Mouse (Mus musculus) NIH3T3 (cell line): Measurements from ENCODE around the gene Scube2.

Source experiments
- DNase-seq: peaks from one replicate; pipeline ENCODE4 v3.0.0-alpha.2; 2012; ENCODE audit warnings: low read depth

The Scube2 gene

DNA sequence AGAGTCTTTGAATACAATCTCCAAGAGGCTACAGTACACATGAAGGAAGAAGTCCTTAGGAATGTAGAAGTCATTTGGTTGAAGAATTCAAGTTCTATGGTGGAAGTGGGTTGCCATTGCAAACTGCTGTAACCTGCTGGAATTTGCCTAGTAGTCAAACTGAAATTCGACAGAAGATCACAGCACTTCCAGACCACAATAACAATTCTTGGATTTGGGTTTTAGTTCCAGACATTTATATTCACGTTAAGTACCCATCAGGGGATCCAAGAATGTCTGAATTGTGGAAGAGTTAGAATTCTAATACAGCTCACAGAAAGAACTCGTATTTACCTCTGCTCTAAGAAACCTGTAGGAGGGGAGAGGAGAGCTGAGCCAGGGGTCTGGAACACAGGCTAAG is 14.9 kb downstream of the Scube2 start:
- DNase-seq = no peak

DNA sequence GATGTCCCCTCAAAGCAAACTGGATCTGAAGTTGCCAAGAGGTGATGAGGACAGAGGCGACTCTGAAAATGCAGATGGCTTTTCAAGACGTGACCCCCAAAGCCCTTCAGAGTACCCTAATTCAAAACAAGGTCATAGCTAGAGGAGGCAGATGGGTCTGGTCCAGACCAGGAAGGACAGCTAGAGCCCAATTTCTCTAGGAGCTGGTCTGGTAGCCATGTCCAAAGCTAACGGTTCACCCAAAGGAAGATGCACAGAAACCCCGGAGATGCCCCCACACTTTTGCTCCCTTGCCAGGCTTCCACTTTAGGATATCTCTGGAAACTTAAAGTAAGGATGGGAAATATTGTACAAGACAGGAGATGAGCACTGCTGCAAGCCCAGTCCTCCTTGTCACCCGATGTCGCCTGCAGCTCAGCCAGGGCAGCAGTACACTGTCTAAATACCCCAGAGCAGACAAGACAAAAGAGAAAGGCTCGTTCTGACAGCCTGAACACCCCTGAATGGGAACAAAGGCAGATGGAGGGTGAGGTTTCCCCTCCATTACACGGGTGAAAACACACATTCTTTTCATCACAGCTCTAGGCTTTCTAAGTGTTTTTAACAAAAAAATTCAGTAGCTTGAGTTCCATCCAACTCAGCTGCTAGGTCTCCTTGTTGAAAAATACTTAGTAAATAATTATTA is 15.6 kb downstream of the Scube2 start:
- no peak for DNase-seq

DNA sequence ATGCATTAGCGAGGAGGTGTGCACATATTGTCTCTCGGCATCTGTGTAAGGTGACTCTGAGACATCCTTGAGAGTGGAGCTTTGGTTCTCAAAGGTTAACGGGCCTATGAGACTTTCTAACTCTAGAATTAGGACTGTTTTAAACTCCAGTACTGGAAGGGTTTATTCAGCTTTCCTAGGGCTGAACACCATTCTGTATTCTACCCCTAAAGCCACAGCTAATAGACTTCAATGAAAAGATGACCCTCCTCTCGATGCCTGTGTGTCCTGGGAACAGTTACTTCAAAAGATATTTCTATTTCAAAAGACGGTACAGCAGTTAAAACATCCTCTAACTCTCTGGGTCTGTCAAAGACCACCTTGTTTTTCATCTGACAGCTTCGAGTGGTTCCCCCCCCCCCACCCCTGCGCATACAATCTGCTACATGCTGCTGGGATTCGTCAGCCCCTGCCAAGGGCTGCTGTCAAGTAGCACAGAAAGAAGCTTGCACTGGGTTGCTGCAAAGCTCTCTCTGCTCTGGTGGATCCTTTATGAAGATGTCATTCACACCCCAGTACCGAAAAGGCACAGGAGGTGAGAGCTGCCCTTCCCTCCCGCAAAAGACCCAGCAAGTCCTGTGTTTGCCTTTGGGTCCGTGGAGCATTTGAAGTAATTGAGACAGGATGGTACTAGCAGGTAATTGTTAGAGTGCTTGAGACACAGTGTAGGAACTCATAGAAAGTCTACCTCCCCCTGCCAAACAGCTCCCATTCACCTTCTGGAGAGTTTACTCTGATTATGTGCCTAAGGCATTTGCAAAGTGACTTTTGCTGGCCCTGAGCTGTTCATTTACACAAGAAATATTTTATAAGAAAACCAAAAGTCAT is 16.4 kb downstream of the Scube2 start:
- DNase-seq = no peak

DNA sequence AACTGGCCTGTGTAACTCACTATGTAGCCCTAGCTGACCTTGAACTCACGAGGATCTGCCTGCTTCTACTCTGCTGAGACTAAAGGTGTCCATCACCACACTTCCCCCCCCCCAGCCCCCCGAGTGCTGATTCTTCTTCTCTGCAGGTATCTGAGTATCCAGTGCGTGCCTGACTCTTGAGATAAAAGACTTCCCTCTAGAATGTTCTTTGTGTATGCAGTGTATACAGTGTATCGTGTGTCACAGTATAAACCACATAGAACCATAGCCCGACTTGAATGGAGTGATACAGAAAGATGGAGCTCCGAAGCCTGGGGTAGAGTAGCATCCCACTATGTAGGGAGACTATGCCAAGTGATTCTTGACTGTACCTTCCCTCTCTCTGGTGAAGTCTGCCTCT is 21.4 kb downstream of the Scube2 start:
- DNase-seq = no peak

DNA sequence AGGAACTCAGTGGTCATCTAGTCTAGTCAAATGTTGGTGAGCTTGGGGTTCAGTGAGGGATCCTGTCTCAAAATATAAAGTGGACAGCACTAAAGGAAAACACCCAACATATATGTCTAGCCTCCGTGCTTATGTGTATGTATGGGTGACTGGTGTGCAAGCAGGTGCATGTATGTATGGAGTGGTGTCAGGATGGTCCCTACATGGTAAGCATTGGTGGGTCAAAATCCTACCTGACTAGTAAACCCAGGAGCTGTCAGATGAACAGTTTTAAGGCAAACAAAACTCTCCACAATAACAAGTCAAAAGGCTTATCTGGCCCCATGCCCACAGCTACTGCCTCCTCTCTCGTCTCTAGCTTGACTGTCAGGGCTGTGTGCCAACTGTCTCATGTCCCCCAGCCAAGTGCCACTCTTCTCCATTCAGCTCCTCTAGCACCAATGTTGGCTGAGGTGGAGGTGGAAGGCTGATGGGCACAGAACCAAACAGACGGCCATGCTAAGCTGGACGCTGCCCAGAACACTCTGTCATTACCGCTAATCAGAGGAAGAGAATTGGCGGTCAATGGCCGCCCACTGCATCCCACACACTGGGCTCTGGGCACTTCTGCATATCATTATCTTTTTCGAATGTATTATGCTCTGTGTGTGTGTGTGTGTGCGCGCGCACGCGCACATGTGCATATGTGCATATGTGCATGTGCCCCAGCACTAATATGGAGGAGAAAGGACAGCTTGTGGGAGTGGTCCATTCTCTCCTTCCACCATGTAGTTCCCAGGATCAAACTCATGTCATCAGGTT is 23.7 kb downstream of the Scube2 start:
- no peak for DNase-seq

DNA sequence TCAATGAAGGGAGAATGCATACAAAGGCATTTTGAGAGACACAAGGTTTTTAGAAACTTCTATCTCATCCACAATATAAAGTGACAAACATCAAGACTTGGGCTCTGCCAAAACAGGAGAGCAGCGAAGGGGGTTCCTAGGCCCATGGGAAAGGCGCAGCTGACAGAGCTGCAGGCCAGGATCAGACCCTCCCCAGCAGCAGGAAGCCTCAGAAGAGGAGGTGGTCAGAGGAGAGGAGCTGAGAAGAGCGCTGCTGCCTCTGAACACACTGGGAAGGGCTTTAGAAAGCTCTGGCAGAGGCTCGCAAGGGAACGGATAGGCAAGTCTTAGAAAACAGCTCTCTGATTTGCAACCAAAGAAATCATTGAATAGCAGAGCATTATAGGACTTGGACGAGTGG is 24.4 kb downstream of the Scube2 start:
- no peak for DNase-seq

DNA sequence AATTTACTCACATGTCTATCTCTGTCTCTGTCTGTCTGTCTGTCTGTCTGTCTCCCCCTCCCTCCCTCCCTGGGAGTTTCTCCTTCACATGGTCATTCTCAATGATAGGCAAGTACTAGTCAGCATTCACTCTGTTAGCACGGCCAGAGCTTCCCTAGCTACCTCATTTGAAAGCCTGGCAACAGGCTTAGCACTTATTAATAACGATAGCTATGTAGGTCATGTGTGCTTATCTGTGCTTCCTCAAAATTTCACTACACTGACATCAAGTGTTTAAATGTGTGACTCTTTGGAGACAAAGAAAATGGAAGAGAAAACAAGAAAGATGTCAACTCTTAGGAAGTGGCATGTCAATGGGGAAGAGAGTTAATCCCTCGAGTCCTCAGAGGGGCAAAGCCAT is 26.9 kb downstream of the Scube2 start:
- DNase-seq = no peak

DNA sequence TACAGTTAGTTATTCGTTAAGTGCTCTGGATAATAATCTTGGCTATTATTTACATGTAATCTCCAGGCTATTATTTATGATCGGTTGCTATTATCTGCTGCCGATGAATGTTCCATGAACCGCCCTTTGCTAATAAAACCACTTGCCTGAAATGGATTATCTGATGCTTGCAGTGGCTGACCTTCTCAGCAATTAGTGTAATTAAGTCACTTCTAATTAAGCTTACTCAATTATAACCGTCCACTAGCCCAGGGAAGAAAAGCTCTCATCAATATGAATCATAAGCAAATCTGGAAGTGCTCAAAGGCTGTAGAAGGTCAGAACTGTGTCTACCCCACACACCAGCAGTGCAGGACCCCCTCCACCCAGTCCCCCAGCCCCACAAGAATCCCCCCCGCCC is 27.8 kb downstream of the Scube2 start:
- DNase-seq = no peak

DNA sequence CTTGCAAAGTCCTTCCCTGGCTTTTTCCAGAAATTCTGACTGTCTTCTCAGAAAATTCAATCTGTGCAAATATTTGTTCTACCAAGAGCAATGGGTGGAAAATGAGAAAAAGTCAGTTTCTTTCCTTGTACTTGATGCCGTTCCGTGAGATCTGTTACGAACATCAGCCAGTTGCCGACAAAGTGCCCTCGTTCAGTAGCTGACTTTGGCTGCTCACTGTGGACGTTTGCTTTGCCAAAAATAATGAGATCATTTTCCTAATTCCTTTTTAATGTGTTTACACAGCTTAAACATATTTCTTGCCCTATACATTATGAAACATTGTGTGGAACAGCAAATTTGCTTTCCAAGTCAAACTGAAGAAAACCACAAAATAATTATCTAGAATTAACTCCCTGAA is 30.6 kb downstream of the Scube2 start:
- DNase-seq = no peak

DNA sequence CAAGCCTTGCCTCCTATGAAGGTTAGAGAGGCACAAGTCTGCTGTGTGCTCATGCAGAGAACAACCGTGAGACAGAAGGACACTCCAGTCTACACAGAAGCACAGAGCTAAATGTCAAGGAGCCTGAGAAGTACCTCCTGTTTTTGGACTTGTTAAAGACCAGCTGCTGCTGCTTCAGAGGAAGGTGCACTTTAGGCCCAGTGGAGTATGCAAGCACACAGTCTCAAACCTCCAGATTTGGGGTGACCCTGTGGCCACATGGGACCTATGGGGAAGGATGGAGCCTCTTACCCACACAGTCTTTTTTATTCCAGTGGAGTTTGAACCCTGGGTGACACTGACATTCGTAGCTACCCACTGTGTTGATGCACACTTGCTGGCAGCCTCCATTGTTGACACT is 34.1 kb downstream of the Scube2 start:
- DNase-seq = no peak

DNA sequence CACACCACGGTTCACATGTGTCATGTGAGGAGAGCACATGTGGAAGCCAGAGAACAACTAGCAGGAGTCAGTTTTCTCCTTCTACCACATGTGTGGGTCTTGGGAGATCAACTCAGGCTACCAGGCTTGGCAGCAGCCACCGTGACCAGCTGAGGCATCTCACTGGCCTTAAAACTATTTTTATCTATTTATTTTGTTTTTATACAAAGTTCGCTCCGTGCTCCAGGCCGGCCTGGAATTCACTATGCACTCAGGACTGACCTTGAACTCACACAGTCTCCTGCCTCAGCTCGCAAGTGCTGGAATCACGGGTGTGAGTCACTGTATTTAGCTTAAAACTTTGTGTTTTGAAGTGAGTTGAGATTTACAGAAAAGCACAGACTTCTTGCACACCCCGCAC is 38.6 kb downstream of the Scube2 start:
- DNase-seq = no peak

DNA sequence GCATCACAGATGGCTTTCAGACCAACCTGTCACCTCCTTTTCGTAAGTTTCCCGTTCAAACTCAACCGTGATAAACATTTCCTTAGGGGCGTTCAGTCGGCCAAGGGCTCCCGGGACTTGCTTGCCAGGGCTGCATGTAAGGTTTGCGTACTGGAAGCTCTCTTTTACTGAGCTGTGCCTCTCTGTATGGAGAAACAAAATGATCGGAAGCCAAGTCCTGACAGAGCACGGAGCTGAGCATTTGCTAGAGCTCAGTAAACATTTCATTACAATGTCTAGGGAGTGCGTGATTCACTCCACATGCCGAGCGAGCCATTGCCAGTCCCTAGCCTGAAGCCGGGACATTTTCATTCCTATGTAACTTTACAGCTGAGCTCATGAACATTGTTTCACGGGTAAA is 40.2 kb downstream of the Scube2 start:
- peak; percentile 28 for DNase-seq

DNA sequence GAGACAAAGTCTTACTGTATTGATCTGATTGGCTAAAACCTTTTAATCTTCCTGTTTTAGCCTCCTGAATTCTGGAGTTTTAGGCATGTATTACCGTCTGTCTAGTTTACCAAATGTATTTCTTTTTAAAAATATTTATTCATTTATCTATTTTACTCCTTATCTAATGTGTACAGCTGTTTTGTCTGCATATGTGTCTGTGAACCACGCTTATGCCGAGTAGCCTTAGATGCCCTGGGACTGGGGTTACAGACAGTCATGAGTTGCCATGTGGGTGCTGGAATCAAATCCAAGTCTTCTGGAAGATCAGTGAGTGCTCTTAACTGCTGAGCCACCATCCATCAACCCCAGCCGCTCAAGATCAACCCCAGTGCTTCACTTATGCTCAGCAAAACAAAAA is 46.9 kb downstream of the Scube2 start:
- DNase-seq = no peak

DNA sequence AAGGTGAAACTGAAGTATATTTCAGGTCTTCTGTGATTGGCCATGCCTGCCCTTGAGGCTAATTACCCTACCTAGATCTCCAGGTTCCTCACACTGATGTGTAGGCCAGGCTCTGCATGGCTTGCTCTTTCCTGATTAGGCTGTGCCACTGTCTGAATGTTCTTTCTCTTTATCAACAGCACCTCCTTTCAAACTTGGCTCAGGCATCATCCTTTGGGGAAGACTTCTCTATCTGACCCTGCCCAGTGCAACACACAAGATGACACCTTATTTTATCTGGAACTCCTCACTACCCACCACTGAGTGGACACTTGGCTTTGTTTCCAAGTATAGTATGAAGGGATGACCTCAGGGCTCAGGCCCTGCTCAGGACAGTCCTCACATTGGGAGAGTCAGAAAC is 47.5 kb downstream of the Scube2 start:
- no peak for DNase-seq

DNA sequence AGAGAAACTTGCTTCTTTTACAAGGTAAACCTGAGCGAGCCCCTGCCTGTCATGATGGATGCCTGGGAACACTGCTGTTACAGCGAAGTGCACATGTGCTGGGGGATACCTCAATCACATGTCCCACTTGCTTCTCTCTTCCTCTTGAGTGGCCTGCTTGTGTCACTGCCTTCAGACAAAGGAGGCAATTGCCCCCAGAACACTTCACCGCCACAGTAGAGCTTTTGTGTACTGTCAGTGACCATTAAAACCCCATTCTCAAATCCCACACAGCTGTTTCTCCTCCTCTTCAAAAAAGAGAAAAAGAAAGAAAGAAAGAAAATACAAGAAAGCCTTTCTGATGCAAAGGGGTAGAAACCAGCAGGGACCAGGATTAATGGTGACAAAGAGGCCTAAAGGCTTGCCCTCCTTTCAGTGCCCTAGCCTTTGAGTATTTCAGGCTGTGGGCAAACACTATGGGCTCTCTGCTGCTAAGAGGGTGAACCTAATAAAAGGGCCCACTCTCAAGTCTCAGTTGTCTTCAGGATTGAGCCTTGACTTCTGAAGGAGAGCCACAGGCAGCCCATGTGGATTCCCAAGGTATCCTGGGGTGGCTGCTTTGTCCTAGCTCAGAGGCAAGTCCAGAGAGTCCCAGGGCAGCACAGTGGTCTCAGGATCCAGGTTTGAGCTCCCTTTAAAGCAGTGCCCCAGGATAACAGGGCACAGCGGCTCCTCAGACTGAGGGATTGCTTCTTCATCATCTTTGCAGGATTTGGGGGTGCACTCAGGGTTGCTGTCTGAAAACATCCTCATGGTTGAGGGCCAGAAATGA is 51.9 kb downstream of the Scube2 start:
- DNase-seq = no peak

DNA sequence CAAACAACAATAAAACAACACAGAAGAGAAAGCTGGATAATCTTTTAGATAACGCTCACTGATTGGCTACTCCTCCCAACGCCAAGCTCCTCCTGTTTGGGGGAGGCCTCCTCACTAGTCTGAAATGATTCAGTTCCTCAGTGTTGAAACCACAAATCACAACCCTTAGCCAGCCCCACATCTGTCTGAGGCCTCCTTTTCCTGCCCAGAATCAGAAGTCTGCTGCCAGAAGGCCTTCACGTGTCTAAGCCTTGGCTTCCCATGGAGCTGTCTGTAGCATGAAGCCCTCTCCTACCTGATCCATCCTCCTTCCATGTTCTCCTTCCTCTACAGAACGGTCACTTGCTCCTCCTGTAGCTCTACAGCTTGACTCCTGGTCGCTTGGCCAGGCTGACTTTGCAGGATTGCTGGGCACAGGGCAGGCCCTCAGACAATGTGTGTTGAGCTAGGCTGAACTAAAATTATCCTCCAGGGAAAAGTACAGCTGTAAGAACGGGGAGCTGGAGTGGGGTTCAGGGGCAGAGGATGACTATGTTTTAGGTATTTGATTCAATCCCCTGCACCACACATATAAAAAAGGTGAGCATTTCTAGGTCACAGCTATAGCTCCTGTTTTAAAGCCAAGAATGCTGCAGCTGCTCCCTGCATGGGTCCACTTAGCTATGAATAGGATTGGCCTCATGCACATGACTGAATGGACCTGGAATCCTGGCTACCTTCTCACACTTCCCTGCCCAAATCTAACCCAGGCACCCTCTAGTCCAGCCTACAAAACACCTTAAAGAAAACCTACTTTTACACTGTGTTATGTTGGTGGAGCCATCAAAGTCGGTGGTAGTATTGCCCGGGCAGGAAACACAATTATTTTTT is 57.6 kb downstream of the Scube2 start:
- peak; percentile 57 for DNase-seq

DNA sequence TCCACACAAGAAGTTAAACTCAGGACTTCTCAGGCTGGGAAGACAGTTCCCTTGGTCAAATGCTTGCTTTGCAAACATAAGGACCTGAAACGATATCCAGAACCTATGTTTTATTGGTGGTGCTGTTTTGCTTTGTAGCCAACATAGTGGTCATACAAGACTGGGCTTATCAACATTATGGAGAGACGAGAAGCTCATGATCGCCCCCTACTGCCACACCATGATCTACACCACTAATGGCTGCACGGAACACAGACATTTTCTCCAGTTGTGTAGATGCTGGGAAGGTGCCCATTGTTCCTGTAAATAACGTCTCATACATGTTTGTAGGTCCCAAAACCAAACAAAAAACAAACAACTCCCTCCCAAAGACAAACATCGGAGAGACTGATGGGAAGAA is 60.6 kb downstream of the Scube2 start:
- DNase-seq = peak; percentile 37

DNA sequence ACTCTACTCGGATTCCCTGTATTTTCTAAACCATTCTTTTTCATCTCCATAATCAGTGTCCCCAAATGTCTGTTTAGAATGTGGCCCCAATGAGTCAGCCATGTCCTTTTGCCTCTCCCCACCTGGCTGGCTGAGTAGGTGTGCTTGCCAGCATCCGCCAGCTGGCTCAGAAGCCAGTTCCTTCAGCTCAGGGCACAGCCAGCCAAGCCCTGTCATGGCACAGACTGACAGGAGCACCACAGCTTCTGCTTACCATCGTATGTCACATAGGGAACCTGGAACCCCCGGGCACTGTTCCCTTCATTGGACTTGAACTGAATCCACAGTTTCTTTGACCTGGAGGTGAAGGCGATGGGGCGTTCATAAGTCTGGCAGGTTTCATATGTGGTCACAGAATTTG is 61.1 kb downstream of the Scube2 start:
- no peak for DNase-seq

DNA sequence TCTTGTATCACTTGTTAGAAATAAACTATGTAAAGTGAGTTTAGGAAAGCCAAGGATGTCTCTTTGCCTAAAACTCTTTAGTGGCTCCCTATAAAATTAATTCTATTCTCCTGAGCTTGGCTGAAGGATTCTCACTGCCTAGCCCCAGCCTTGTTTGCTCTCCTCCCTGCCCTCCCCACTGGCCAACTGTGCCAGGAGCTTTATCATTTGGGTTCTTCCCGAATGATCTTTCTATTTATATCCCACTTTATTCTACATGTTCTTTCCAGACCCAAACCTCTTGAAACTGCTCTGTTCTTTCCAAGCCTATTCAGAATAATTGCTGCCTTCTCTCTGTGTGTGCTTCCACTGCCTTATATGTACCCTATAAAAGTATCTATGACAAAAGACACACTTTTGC is 62.0 kb downstream of the Scube2 start:
- DNase-seq = no peak

DNA sequence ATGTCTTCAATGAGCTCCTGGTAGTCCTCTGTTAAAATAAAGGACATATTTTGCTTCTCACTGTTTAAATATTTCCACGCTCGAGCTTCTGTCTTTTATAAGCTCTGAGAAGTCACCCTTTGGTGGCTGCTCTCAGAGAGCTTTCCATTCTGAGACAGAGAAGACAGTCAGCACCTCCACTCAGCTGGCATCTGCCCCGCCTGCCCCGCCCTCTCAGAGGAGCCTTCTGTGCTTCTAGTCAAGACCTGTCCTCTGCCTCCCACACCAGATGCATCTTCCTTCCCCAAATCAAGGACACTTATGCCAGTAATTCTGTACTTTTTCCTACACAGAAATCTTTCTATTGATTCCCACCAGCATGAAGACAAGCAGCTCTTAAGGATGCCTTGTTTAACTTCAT is 64.9 kb downstream of the Scube2 start:
- DNase-seq = no peak

DNA sequence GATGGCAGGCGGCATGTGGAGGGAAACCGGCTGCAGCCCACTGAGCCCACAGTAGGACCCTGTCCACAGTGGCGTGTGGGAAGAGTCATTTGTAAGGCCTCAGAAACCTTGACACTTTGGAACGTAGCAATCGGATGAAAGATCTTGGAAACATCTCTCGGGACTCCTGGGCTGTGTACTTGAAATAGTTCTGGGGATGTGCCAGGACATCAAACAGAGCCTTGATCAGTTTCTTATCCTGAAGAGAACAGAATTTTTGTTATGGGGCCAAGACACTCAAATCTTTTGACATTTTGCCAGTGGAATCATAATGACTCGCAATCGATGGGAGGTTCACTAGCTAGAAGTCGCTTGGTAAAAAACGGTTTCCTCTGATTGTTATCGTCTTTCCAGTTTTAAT is 66.3 kb downstream of the Scube2 start:
- DNase-seq = peak; percentile 43
